Mouse (Mus musculus) NIH3T3 (cell line): ENCODE results near the gene Lcn6.
A peak's percentile ranks its signal among the peaks of the same experiment; 100 is the strongest.
"Not testable (repeated sequence)": the region's sequence is repeated elsewhere in the genome, so short reads cannot be mapped to it uniquely, and the experiment has no call there.

Experiments used
- DNase-seq: peaks from one replicate; pipeline ENCODE4 v3.0.0-alpha.2; 2012; ENCODE audit warnings: low read depth

Gene Lcn6

DNA sequence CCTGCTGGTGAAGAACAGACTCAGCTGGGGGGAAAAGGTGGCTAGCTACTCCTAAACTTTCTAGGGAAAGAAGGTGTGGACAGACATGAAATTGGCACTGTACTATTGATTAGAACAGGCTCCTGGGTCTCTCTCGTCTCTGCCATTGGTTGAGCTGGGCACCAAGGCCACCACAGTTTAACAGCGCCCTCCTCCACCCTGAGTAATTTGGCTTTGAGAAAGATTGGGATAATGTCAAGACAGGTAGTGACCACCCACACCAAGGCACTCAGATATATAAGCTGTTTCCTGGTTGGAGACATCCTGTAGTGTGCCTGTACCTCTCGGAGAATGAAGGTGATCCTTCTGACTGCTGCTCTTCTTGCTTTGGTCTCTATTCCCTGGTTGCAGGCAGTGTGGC lies at the start of gene Lcn6:
TSS of gene Lcn6 (plus strand) at position 301 of the 400 bp plus-strand sequence.
- DNase-seq, result no peak

- no peak for DNase-seq
Measured at GRCm38 (mm10) chr2:25627811-25628210, 48.8 kb upstream of the Lcn6 start, which contains the start of gene Fcna. Fcna (minus strand) TSS chr2:25628030.

DNA sequence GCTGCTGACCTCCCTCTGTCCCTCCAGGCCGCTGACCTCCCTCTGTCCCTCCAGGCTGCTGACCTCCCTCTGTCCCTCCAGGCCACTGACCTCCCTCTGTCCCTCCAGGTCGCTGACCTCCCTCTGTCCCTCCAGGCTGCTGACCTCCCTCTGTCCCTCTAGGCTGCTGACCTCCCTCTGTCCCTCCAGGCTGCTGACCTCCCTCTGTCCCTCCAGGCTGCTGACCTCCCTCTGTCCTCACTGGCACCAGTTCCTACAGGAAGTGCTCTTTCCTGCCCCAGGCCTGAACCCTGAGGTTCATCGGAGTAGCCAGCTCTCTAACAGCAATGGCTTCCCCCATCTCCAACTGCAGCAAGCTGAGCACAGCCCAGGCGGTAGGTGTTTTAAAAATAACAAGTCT lies 47.8 kb upstream of the Lcn6 start:
- no peak for DNase-seq

DNA sequence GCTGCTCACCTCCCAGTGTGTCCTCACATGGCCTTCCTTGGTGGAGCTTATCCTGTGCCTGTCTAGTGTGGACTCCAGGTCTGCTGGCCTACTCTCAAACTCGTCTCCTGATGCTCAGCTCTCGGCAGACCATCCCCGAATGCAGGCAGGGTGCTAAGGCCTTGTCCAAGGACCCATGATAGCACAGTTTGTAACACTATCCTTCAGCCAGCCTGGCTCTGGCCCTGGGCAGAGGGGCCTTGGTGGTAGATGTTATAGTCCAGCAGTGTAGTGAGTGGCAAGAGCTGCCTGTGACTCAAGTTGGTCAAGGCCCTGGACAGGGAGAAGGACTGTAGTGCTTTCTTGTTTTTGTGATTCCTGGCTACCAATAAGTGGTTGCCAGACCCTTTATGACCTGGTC lies 43.0 kb upstream of the Lcn6 start:
- no peak for DNase-seq

DNA sequence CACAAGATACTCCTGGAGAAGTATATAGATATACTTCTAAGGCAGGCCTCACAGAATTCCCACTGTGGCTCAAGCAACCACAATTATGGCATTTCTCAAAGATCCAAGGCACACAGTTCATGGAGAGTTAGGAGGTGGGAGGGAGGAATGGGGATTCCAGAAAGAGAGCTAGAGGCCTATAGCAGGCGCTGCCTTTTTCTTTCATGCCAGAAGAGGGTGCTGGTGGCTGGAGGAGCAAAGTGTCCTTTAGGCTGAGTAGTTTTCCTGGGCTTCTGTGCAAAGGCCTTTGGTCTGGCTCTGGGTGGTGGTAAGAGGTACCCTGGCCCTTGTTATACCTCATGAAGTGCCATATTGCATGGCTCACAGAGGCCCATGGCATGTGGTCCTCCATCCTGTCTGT lies 42.5 kb upstream of the Lcn6 start:
- peak; percentile 21 for DNase-seq

DNA sequence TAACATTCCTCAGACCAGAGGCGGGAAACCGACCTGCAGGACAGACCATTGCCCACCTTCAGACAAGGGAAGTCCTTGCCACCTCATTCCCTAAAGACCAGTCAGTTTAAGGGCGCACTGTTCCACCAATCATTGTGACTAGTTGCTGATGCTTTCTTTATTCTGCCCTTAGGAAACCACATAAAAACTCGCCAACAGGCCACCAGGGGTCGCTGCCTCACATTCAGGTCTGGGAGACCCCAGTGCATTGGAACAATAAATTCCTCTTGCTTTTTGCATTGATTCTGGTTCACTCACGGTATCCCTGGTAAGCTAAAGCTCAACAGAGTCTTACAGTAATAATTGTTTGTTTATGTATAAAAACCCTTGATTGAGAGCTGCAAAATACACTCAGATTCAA lies 36.7 kb upstream of the Lcn6 start:
- peak; percentile 58 for DNase-seq

GRCm38 (mm10) chr2:25652902-25653301 lies 23.7 kb upstream of the Lcn6 start, which contains the start of gene Lcn8:
Lcn8 (plus strand) TSS chr2:25653120.
- DNase-seq, result no peak

- DNase-seq, result no peak
Measured at GRCm38 (mm10) chr2:25654502-25654901, 22.1 kb upstream of the Lcn6 start.

DNA sequence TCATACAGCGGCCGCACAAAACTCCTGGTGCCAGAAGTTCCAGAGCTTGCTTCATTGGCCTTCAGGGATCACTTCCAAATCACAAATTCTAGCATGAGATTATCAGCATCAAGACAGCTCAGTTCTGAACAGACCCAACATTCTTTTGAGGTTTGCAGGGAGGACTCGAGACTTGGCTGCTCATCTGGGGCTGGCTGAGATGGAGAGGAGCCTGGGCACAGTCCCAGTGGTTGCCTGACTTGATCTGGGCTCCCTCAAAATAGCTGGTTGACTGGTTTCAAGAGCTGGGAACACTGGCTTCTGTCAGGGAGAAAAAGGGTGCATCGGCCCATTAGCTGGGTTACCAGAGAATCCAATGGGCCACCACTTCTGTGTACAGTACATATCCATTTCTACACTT lies 19.9 kb upstream of the Lcn6 start:
- no peak for DNase-seq

GRCm38 (mm10) chr2:25657246-25657645 lies 19.3 kb upstream of the Lcn6 start:
- DNase-seq, result no peak

GRCm38 (mm10) chr2:25657652-25658051 lies 18.9 kb upstream of the Lcn6 start, which contains the start of gene Lcn5:
Lcn5 (plus strand) TSS chr2:25657952.
- DNase-seq, result no peak

GRCm38 (mm10) chr2:25660279-25660678 lies 16.3 kb upstream of the Lcn6 start:
- no peak for DNase-seq

DNA sequence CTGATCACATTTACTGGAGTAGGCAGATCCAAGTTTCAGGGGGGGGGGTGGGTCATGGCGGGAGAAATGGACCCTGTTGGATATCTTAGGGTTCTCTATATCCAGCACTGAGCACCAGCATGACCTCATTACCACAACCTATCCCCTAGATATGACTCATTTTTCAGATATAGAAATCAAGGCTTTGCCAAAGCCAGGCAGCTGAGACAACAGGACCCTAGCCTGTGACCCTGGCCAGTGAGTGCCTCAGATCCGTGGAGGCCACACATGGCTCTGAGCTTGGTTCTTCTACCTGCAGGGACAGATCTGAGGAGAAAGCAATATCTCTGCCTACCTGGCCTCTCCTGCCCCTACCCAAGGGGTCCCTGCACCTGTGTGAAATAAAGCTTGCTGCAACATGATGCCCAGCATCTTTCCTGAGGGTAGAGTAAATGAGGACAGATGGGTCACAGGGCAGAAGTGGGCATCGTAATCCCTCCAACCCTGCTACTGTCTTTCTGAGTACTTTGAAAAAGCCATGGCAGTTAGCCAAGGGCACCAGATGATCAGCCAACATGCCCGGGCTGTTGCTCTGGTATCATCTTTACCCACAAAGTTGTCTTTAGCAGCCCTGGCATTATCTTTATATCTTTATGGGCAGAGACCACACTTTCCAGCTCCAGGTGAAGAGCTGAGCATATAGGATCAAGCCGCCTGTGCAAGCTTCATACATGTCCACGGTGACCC lies 15.2 kb upstream of the Lcn6 start:
- no peak for DNase-seq

DNA sequence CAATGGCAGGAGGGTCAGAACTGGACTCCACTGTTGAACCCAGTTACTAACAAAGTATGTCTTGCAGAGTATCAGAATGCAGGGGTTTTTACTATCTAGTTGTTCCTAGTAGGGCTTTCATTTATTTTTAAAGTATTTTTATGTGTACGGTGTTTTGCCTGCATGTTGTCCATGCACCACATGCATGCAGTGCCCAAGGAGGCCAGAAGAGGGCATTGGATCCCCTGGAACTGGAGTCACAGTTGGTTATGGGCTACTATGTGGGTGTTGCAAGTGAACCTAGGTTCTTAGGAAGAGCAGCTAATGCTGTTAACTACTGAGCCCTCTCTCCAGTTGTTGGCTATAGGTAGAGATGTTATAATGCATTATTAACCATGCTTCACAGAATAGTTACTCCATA lies 13.1 kb upstream of the Lcn6 start:
- DNase-seq, result peak; percentile 64

GRCm38 (mm10) chr2:25664125-25664524 lies 12.5 kb upstream of the Lcn6 start:
- DNase-seq, result peak; percentile 6

DNA sequence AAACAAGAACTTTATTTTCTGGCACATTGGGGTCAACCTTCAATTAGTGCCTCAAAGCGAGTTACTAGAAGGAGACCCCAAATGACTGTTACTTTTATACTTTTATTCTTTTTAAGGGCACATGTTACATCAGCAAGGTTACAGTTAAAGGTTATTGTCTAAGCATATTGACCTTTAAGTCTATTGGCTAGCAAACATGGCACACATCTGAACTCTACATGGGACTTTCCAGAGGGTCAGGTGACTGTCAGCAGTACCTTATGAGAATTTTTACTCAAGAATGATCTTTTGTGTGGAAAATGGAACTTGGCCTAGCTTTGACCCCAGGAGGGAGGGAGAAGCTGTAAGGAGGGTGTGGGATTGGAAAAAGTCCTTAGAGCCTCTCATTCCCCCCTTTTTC lies 10.1 kb upstream of the Lcn6 start:
- no peak for DNase-seq

- DNase-seq, result no peak
Measured at GRCm38 (mm10) chr2:25679559-25679958, 3.0 kb downstream of the Lcn6 start.

DNA sequence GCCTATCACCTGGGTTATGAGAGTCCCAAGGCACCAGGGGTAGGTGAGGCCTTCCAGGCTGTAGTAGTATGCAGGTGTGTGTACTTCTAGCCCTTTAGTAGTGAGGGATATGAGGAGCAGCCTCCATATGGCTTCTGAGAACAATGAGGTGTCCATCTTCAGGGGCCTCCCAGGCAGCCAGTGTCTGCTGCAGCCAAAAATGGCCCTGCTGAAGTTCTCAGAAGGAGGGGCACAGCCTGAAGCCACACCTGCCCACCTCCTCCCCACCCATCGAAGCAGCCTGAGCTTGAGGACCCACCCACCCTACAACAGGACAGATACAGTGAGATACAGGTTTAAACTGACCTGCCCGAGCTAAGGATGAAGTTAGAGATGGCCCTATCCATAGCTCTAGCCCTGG lies 5.8 kb downstream of the Lcn6 start, which contains the start of gene Lcn10:
TSS of gene Lcn10 (plus strand) at position 301 of the 400 bp plus-strand sequence.
- DNase-seq, result no peak

- DNase-seq, result no peak
Measured at GRCm38 (mm10) chr2:25686941-25687340, 10.4 kb downstream of the Lcn6 start.

DNA sequence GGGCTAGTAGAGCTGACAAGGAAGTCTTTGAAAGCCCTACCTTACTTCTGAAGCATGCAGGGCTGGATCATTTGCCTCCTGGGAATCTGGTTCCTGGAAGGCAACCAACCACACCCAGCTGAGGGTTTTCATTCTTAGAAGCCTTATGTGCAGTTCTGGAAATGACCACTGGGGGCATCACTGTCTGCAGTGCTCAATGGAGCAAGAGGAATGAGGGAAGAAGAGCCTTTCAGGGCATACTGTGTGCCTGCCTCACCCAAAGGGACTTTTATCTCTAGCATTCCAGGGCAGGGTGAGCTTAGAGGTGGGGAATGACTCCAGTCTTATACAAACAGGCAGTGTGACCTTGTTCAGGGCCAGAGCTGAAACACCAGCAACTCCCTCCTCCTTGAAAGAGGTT lies 18.0 kb downstream of the Lcn6 start:
- DNase-seq, result peak; percentile 80

DNA sequence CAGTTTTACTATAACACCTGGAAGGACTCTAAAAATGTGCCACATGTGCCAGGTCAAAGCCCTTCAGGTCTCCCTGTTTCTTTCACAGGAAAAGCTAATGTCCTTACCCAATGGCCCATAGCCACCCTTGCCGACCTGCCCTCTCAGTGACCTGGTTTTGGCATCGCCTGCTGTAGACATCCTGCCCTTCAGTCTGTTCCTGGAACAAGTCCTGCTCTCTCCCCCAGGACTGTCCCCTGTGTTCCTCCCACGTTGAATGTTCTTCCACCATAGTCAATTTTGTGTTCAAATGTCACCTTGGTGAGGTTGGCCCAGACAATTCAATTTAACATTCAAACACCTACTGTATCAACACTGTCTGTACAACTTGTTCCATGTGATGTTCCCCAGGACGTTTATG lies 20.4 kb downstream of the Lcn6 start:
- no peak for DNase-seq

GRCm38 (mm10) chr2:25698696-25699095 lies 22.1 kb downstream of the Lcn6 start:
- DNase-seq, result no peak

DNA sequence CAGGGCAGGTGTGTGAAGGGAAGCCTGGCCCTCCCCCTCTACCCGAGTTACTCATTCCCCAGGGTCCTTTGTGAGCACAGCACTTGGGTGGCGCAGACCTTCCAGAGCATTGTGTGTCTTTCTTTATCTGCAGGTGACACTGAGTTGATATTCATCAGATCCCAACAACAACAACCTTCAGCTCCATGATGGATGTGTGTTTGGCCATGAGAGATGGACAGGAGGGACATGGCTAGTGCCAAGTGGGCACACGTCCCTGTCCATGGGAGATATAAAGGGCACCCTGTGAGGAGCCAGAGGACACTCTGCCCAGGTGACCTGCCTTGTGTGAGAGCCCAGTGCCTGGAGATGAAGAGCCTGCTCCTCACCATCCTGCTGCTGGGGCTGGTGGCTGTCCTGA lies 23.2 kb downstream of the Lcn6 start, which contains the start of gene Obp2a:
TSS of gene Obp2a (plus strand) at position 301 of the 400 bp plus-strand sequence.
- DNase-seq, result not testable (repeated sequence)

DNA sequence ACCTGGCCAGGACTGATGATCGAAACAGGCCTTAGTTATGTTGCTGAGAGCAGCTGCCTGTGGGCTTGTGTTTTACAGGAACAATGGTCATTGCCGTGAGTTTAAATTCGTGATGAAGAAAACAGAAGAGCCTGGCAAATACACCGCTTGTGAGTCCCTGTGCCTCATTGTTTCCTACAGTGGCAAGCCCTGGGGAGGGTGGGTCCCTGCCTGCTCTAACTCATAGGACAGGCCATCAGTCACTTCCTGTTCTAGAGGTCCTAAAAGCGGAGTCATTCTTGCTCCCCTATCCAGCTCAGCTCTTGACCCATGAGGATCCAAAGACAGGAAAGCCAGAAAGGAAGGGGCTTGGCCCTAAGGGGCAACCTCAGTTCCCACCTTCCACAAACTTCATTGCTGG lies 24.4 kb downstream of the Lcn6 start:
- no peak for DNase-seq
